Mouse (Mus musculus) layer of hippocampus, adult 6 months (tissue): ENCODE measurements around the gene Wdr93. TPM values are rescaled to one million over a fixed set of nuclear protein-coding genes. Genes with fewer than 3 reads are reported as not detected.

ENCODE experiments used
- long read RNA-seq, 2 experiments: library from polyadenylated mRNA; unstranded; transcript quantifications; one replicate each; pipeline ENCODE4 v2.0.0; 2019 to 2020
- polyA plus RNA-seq: library from polyadenylated mRNA; unstranded; fragments of <200 nt; fragmentation: Nextera tagmentation; gene quantifications from 2 replicates; pipeline ENCODE4 v1.2.3, GENCODE M21; 2021

Wdr93 gene
- polyA plus RNA-seq = 0.34 and 0.87 TPM in 2 replicates
- long read RNA-seq, experiment 1 = 0 reads
- long read RNA-seq, experiment 2, partial matches to known transcripts = 0 of 2 reads
- long read RNA-seq, experiment 2, other reads (novel, unspliced or antisense) = 1 of 2 reads

DNA sequence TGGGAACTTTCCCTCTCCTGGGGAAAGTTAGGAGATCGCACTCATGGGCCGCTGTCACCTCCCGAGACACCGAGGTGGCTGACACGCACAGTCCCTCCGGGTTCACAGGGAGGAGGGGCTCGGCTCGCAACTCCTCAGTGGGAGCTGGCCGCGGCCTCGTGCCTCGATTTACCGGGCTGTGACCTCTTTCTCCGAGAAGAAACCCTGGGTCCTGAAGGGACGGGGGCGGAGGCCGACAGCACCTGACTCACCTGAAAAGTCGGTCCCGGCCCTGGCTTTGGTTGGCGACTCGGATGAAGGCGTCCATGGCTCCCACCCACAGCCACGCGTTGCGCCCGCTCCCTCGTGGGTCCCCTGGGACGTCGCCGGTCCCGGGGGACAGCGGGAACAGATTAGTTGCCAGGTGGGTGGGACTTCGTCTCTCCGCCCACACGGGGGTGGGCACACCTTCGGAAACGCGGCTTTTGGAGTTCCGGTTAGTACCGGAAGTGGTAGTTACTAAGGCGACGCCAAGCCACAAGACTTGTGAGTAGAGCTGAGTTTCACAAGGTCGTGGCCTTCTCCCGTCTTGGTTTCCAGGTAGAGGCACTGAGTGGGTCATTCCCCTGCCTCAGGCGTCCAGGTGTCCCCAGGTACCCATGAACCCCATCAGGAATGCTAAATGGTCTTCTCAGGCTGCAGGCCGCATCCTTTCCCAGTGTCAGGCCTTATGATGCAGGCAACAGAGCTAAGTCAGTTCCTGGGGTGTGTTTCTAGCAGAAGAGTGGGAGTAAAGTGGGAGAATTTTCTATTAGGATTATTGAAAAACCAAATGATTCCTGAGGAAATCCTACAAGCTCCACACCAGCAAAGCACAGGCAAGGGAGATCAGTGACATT is at the start of gene Wdr93, which contains the start of gene Pex11a:
Wdr93 (plus strand) TSS at position 505 of the 878 bp plus-strand sequence.
Pex11a (minus strand) TSS at position 473 of the 878 bp plus-strand sequence.

DNA sequence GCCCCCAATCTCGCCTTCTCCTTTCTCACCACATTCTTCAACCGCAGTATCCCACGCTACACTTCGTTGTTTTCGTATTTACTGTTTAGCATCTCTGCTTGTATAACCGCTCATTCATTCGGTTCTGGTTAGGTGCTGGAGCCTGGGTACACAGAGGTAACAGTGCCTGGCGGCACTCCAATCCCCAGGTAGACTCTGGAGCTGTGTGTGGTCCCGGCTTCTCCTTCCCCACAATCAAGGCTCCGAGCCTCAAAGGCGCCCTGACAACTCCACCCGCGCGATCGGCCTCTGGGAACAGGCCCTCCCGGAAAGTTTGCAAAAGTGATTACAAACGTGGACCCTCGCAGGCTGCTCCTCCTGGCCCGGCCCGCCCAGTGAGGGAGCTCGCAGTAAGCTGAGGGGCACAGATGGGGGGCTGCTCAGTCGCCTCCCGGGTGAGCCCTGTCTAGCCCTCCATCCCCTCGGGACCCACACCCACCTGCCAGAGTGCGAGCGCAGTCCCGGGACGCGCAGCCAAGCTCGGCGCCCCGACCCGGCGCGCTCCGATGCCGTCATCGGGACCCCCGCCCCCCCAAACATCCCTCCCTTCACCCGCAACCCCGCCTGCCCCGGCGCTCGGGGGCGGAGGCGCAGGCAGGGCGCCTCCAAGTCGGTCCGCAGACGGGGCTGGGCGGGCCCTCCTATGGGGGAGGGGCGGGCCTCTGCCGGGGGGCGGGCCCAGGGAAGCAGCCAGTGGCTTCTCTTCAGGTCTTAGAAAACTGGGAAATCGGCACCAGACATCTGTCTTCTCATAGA is 27.6 kb upstream of the Wdr93 start, which contains the start of gene Kif7:
Kif7 (minus strand) TSS at position 534 of the 795 bp plus-strand sequence.

DNA sequence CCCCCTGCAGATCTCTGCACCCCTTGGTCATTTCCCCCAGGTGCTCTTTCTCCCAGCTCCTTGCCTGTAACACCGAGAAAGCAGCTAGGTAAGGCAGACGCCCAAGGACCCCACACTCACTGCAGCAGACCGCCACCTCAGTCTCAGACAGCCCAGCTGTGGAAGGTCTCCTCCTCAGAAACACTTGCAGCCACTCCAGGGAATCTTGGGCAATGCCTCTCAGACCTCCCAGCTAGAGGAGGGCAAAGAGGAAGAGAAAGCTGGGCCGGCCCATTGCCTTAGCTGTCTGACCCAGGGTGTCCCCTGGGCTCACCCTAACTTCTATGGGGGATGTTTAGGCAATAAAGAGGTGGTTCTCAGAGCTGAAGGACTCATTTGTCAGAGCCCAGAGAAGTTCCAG is 10.3 kb upstream of the Wdr93 start, which contains the start of gene Plin1:
Plin1 (minus strand) TSS at position 282 of the 400 bp plus-strand sequence.

DNA sequence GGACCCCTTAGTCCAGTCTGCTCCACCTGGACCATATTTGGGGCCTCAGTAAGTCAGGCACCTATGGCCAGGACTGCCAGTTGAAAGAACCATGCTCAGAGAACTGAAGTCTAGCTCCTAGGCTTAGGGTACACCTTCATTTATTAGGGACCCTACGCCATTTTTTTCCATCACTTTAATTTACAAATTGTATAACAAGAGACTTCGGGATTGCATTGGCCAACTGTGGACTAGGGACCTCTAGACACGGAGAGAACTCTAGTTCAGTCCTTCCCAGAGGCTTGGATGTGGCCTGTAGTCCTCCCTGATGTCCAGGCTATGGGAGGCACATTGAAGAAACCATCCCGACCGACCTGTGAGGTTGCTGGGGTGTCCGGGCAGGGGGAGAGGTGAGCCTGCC is 50.7 kb downstream of the Wdr93 start, which contains the start of gene Mesp1:
Mesp1 (minus strand) TSS at position 101 of the 400 bp plus-strand sequence.

DNA sequence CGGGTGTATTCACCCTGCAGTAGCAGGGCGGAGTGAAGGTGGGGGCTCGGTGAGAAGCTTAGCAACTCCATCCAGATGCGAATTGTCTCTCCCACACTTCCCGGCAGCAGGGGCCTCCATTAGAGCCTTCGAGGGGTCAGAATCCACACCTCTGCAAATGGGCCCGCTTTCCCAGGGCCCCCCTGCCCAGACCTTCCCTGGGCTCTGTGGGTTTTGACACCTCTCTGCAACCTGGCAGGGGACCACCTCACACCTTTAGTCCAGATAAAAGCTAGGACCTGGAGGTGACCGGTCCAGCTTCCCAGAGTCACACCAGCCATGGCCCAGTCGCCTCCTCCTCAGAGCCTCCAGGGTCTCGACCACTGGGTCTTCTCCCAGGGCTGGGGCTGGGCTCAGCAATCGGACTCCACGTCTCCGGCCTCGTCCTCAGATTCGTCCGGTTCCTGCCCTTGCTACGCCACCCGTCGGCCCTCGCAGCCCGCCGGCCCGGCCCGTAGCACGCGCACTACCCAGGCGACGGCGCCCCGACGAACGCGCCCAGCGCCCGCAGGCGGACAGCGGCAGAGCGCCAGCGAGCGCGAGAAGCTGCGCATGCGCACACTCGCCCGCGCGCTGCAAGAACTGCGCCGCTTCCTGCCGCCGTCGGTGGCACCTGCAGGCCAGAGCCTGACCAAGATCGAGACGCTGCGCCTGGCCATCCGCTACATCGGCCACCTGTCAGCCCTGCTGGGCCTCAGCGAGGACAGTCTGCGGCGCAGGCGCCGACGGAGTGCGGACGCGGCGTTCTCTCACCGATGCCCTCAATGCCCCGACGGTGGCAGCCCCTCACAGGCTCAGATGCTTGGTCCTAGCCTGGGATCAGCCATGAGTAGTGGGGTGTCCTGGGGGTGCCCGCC is 67.9 kb downstream of the Wdr93 start, which contains the start of gene Mesp2:
Mesp2 (plus strand) TSS at position 117 of the 896 bp plus-strand sequence.

Other genes starting within 250 kb of the Wdr93 start
- gene Rhcg, start 125.5 kb upstream of the Wdr93 start, polyA plus RNA-seq = 0.64 and 1.8 TPM in 2 replicates
- 0.05 TPM in 1 of 2 replicates, not detected in the other for gene Ticrr, start 83.0 kb upstream of the Wdr93 start, polyA plus RNA-seq
- 0.34 and 0.41 TPM in 2 replicates for gene Kif7, start 27.4 kb upstream of the Wdr93 start, polyA plus RNA-seq
- 0.30 and 0.34 TPM in 2 replicates for gene Plin1, start 10.3 kb upstream of the Wdr93 start, polyA plus RNA-seq
- 15.8 and 17.3 TPM in 2 replicates for gene Pex11a, start within 50 bp of the Wdr93 start, polyA plus RNA-seq
- 0.39 and 0.40 TPM in 2 replicates for gene Mesp1, start 50.6 kb downstream of the Wdr93 start, polyA plus RNA-seq
- 0.19 and 0.69 TPM in 2 replicates for gene Mesp2, start 67.6 kb downstream of the Wdr93 start, polyA plus RNA-seq
- 0.24 and 0.45 TPM in 2 replicates for gene Anpep, start 117.9 kb downstream of the Wdr93 start, polyA plus RNA-seq
- 13.9 and 15.3 TPM in 2 replicates for gene Ap3s2, start 177.5 kb downstream of the Wdr93 start, polyA plus RNA-seq
- gene Arpin, start 192.2 kb downstream of the Wdr93 start, polyA plus RNA-seq = 14.9 and 18.4 TPM in 2 replicates